Mouse (Mus musculus) spleen, adult 18-20 months (tissue): ENCODE measurements around the gene Isyna1.

Experiments used
- DNase-seq, 2 experiments: peaks; one replicate each; pipeline ENCODE4 v3.0.0; 2022; ENCODE audit warnings: mixed read lengths in 2 of 2

Isyna1 gene

DNA sequence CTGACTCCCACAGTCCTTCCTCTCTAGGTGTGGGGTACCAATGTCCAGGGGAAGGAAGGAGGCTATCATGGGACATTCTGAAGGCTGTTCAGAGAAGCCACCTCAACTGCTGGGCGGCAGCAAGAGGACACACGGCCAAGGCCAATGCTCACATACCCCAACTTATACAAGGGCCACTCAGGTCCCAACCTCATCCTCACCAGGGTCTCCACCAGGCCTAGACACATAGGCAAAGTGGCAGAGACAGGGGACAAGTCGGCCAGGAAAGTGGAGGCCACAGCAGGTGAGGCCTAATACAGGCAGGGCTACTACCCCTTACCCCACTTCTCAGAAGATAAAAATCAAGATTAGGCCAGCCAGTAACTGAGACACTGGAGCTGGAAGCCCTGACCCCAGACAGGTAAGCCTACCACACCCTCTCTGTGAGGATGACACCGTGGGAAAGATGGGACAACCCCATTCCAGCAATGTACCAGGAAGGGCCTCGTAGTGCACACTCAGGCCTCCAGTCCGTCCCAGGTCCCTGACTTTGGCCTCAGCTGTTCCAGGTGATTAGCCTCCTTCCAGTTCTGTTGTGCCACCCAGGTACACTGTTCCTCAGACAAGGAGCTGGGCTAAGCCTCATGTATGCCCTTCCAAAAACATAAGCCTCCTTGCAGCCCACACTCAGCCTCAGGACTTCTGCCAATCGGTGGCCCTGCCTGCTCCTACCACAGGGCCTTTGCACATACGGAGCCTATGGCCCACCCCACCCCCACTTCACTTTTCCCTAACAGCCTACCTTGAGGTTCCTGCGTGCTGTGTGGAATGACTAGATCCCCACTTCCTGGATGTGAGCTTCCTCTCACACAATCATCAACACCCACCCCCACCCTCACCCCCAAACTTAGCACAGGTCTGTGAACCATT is 12.0 kb downstream of the Isyna1 start:
- no peak for DNase-seq

- no peak for DNase-seq
Measured at GRCm38 (mm10) chr8:70606780-70607602, 12.8 kb downstream of the Isyna1 start.

GRCm38 (mm10) chr8:70607603-70607897 is 13.4 kb downstream of the Isyna1 start:
- no peak for DNase-seq

- peak in 1 of 2 experiments; percentile 51 for DNase-seq
Measured at GRCm38 (mm10) chr8:70607898-70608748, 13.9 kb downstream of the Isyna1 start.

DNA sequence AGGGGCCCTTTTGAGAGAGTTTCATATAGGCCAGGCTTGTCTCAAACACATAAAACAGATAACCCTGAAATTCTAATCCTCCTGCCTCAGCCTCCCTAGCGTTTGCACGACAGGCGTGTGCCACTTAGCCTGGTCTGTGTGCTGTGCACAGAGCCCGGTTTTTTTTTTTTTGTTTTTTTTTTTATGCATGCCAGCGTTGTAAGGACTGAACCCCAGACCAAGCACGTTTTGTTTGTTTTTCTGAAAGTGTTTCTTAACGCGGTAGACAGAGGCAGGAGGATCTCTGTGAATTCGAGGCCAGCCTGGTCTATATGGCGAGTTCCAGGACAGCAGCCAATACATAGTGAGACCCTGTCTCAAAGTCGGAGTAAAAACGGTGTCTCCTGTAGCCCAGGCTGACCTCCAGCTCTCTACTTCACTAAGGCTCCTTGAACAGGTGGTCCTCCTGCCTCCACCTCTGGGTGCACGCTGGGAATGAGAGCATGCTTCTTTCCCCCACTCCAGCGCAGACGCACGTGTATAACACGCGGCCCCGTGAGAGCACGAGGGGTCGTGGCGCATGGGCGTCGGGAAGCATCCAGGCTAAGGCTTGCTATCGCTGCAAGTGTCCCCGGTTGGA is 14.7 kb downstream of the Isyna1 start, which contains the start of gene Ssbp4:
TSS of gene Ssbp4 (minus strand) at position 124 of the 619 bp plus-strand sequence.
- no peak for DNase-seq

DNA sequence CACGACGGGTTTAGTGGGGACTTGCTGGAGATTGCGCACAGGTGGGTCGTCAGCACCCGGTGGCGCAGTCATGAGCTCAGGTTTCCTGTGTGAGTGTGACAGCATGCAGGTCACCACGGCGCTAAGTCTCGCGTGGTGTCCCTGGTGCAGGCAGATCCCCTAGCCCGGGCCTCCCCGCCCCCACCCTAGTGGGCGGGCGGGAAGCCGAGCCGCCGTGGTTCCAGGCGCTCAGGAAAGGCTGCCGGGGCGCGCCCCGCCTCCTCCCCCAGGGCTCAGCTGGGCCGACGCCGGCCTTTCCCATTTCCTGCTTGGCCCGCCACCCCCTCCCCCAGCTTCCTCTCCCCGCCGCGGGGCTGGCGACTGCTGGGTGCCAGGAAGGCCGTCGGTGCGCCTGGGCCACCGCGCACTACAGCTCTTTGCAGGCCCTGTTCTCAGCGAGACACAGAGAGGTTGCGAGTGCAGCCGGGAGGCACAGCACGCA is 15.2 kb downstream of the Isyna1 start:
- peak; percentile 75 to 78 for DNase-seq

- peak; percentile 79 to 83 for DNase-seq
Measured at GRCm38 (mm10) chr8:70609849-70610795, 15.9 kb downstream of the Isyna1 start.

- DNase-seq, result peak; percentile 73 to 88
Measured at GRCm38 (mm10) chr8:70610796-70611771, 16.9 kb downstream of the Isyna1 start.

- peak; percentile 83 to 93 for DNase-seq
Measured at GRCm38 (mm10) chr8:70611849-70612248, 17.7 kb downstream of the Isyna1 start.

DNA sequence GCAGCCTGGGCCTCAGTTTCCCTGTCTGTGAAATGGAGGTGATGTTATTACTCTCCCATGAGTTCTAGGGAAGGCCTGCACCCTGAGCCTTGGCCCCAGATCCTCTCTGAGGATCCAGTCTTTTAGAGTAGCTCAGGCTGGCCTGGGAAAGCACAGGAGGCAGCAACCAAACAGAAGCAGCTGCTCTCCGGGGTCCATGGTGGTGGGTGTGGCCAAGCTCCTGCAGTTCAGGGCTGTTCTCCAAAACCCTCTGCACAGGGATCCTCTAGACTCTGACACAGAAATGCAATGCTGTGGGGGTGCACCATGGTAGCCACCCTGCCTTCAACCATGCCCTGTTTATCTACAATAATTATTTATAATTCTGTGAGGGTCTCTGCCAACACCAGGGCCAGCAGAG is 19.6 kb downstream of the Isyna1 start:
- no peak for DNase-seq

GRCm38 (mm10) chr8:70614469-70614868 is 20.3 kb downstream of the Isyna1 start:
- no peak for DNase-seq

DNA sequence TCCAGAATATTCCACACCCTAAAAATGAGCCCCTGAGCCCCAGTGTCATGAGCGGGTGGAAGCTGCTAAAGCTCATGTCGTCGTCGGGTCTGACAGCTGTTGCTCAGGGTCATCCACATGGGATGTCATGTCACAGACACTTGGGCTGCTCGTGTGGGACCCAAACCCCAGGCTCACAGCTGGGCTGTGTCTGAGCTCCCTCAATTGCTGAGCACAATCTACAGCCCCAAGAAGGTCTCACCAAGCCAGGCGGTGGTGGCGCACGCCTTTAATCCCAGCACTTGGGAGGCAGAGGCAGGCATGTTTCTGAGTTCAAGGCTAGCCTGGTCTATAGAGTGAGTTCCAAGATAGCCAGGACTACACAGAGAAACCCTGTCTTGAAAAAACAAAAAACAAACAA is 21.1 kb downstream of the Isyna1 start:
- no peak for DNase-seq

DNA sequence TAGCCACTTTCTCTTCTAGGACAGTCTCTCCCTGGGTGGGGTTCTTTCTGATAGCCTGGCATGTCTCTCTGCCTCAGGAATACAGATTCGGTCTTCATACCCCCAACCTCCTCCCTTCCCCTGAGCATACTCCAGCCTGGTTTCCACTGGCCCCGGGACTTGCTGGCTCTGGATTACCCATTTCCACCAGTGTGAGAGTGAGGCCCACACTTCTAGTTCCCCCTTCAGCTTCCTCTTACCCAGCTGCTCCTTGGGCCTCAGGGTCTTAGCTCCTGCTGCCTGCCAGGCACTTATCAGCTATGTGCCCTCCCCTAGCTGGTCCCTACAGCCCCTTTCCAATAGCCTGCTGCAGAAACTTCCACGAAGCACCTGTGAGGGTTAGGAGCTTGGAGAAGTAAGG is 21.7 kb downstream of the Isyna1 start, which contains the start of gene Lrrc25:
TSS of gene Lrrc25 (plus strand) at position 262 of the 400 bp plus-strand sequence.
- peak in 1 of 2 experiments; percentile 11 for DNase-seq

- DNase-seq, result peak in 1 of 2 experiments; percentile 21
Measured at GRCm38 (mm10) chr8:70616645-70617044, 22.5 kb downstream of the Isyna1 start.

DNA sequence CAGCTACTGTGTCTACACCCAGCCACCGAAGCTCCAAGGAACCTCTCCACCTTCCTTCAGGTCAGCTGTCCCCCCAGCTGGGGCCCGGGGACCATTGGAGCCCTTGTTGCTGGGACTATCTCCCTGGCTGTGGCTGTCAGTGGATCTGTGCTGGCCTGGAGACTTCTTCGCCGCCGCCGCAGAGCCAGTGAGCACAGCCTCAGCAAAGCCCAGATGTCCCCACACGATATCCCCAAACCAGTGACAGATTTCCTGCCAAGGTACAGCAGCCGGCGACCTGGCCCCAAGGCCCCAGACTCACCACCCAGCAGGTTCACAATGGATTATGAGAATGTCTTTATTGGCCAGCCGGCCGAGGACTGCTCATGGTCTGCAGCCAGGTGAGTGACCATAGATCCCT is 23.8 kb downstream of the Isyna1 start:
- DNase-seq, result no peak

DNA sequence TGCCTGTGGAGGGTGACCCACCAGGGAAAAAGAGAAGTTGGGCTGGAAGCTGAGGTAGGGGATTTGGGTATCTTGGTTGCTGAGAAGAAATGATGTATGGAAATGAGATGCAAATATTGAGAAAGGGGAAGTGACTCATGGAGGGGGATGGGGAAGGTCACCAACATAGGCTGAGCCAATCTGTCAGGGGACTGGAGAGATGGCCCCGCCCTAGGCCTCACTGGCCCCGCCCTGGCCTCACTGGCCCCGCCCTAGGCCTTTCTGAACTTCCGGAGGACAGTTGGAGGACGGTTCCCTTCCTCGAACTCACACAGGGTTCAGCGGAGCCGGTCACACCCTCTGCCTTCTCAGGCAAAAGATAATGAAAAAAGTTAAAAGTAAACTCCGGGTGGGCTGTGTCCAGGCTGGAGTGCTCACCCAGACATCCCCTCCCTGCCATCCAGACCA is 24.7 kb downstream of the Isyna1 start:
- peak; percentile 84 to 89 for DNase-seq

- DNase-seq, result no peak
Measured at GRCm38 (mm10) chr8:70622220-70622619, 28.0 kb downstream of the Isyna1 start.

- peak in 1 of 2 experiments; percentile 65 for DNase-seq
Measured at GRCm38 (mm10) chr8:70625104-70625503, 30.9 kb downstream of the Isyna1 start.

DNA sequence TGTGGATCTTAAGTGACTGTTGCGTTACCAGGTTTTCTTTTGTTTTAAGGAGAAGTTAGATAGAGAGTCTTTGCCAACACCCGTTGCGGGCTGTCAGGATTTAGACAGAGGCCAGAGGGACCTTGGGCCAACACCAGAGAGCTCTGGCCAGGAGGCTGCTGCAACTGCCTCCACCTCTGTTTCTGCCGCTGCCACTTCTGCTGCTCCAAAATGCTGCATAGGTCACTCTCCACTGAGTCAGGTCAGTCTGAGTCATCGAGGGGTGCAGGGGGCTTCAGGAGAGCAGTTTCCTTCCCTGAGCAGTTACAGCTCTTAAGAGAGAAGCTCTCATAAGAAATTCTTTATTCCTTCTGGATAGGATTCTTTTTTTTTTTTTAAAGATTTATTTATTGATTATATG is 32.9 kb downstream of the Isyna1 start:
- DNase-seq, result no peak
